Mouse (Mus musculus): ENCODE results near the gene Csnk2a1. TPM values are rescaled to one million over a fixed set of nuclear protein-coding genes. Genes with fewer than 3 reads are reported as not detected.

Csnk2a1 gene
- polyA plus RNA-seq (2014; fragmentation: Illumina TruSeq; extraction: RNeasy Lipid Tissue Mini Kit (QIAGEN cat#74804); ENCODE audit: low read depth, low replicate concordance) = 145 TPM

DNA sequence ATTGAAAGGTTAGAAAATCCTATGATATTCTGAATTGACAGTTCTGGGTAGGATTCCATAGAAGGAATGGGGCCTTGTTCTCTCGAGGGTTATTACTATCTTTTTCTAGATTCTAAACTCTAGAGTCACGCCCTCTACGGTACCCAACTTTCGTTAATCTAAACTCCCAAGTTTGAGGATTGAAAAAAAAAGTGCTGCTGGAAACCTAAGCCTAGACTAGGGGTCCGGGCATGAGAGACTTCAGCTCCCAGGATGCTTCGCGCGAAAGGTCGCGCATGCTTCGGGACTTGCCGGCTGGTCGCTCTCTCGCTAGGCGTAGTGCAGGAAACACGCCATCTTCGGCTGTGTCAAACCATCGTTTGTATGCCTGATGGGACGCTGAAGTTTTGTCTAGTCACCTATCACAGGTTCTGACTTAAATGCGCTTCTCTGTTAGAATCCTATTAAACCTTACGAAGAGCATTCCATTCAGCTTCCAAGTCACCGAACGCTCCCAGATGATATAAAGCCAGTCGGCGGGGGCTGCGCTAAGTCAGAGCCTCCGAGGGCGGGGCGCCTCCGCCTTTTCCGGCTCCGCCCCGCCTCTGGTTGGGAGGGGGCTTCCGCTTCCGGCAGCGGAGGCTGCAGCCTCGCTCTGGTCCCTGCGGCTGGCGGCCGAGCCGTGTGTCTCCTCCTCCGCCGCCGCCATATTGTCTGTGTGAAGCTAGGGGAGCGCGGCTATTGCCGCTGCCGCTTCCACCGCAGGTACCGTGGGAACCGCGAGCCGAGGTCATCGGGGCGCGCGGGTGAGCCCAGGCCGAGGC, at the start of gene Csnk2a1:
Gene Csnk2a1, plus strand, starts transcription at position 592 of the 803 bp plus-strand sequence.

DNA sequence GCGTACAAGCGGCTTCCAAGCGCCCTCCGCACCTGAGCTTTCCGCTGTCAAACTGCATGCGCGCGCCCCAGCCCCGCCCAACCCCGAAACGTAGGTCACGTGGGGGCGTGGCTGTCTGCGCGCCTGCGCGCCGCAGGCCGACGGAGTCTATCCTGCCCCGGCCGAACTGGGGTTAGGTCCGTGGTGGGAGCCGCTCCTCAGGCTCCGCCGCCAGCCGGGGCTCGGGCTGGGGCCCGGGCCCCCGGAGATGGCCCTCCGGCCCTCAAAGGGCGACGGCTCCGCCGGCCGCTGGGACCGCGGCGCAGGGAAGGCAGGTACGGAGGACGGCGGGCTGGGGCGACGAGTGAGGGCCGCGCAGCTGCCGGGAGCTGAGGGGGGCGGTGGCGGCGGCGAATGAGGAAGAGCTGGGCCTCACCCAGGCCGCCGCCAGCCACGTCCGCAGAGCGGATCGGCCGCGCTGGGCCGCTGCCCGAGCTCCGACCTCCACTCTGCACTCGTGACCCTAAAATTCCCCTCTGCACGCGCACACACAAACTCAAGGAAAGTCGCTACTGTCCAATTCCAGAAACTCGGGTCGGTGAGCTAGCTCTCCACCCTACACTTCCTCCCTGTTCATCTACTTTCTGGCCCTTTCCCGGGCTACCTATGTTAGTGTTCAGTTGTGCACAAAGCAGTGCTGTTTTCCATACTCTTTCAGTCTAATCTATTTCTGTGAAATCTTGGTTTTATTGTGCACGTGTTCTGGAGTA, 67.3 kb downstream of the Csnk2a1 start, which contains the start of gene Tbc1d20:
Gene Tbc1d20, plus strand, starts transcription at position 102 of the 749 bp plus-strand sequence.

Other genes starting within 250 kb of the Csnk2a1 start
- 0.36 TPM for gene Fam110a, start 246.6 kb upstream of the Csnk2a1 start, polyA plus RNA-seq (2014; fragmentation: Illumina TruSeq; extraction: RNeasy Lipid Tissue Mini Kit (QIAGEN cat#74804); ENCODE audit: low read depth, low replicate concordance)
- gene Slc52a3, start 230.3 kb upstream of the Csnk2a1 start, polyA plus RNA-seq (2014; fragmentation: Illumina TruSeq; extraction: RNeasy Lipid Tissue Mini Kit (QIAGEN cat#74804); ENCODE audit: low read depth, low replicate concordance) = 5.3 TPM
- not detected for gene Scrt2, start 145.3 kb upstream of the Csnk2a1 start, polyA plus RNA-seq (2014; fragmentation: Illumina TruSeq; extraction: RNeasy Lipid Tissue Mini Kit (QIAGEN cat#74804); ENCODE audit: low read depth, low replicate concordance)
- 39.5 TPM for gene Srxn1, start 121.3 kb upstream of the Csnk2a1 start, polyA plus RNA-seq (2014; fragmentation: Illumina TruSeq; extraction: RNeasy Lipid Tissue Mini Kit (QIAGEN cat#74804); ENCODE audit: low read depth, low replicate concordance)
- not detected for gene Tcf15, start 83.3 kb upstream of the Csnk2a1 start, polyA plus RNA-seq (2014; fragmentation: Illumina TruSeq; extraction: RNeasy Lipid Tissue Mini Kit (QIAGEN cat#74804); ENCODE audit: low read depth, low replicate concordance)
- gene Tbc1d20, start 67.0 kb downstream of the Csnk2a1 start, polyA plus RNA-seq (2014; fragmentation: Illumina TruSeq; extraction: RNeasy Lipid Tissue Mini Kit (QIAGEN cat#74804); ENCODE audit: low read depth, low replicate concordance) = 22.4 TPM
- gene Rbck1, start 105.8 kb downstream of the Csnk2a1 start, polyA plus RNA-seq (2014; fragmentation: Illumina TruSeq; extraction: RNeasy Lipid Tissue Mini Kit (QIAGEN cat#74804); ENCODE audit: low read depth, low replicate concordance) = 0.44 TPM
- gene Trib3, start 117.2 kb downstream of the Csnk2a1 start, polyA plus RNA-seq (2014; fragmentation: Illumina TruSeq; extraction: RNeasy Lipid Tissue Mini Kit (QIAGEN cat#74804); ENCODE audit: low read depth, low replicate concordance) = not detected
- not detected for gene Nrsn2, start 149.8 kb downstream of the Csnk2a1 start, polyA plus RNA-seq (2014; fragmentation: Illumina TruSeq; extraction: RNeasy Lipid Tissue Mini Kit (QIAGEN cat#74804); ENCODE audit: low read depth, low replicate concordance)
- gene Sox12, start 171.2 kb downstream of the Csnk2a1 start, polyA plus RNA-seq (2014; fragmentation: Illumina TruSeq; extraction: RNeasy Lipid Tissue Mini Kit (QIAGEN cat#74804); ENCODE audit: low read depth, low replicate concordance) = 0.40 TPM
- 3.2 TPM for gene Zcchc3, start 188.2 kb downstream of the Csnk2a1 start, polyA plus RNA-seq (2014; fragmentation: Illumina TruSeq; extraction: RNeasy Lipid Tissue Mini Kit (QIAGEN cat#74804); ENCODE audit: low read depth, low replicate concordance)
- 0.36 TPM for gene 6820408C15Rik, start 188.7 kb downstream of the Csnk2a1 start, polyA plus RNA-seq (2014; fragmentation: Illumina TruSeq; extraction: RNeasy Lipid Tissue Mini Kit (QIAGEN cat#74804); ENCODE audit: low read depth, low replicate concordance)
- not detected for gene Defb23, start 237.8 kb downstream of the Csnk2a1 start, polyA plus RNA-seq (2014; fragmentation: Illumina TruSeq; extraction: RNeasy Lipid Tissue Mini Kit (QIAGEN cat#74804); ENCODE audit: low read depth, low replicate concordance)